Mouse (Mus musculus) heart, postnatal 36 days (tissue): ENCODE data around the gene Bmpr2. TPM values are rescaled to one million over a fixed set of nuclear protein-coding genes. Genes with fewer than 3 reads are reported as not detected.
"Not testable (repeated sequence)": the region's sequence is repeated elsewhere in the genome, so short reads cannot be mapped to it uniquely, and the experiment has no call there.

Experiments
- DNase-seq, 2 experiments: peaks; one replicate each; pipeline ENCODE4 v3.0.0; 2021 to 2022
- intact Hi-C: fragments of 180-260 bp; cut with DNase I; formaldehyde crosslinking; loops from one replicate; pipeline ENCODE4 v1.15.1; 2025
- total RNA-seq, 2 experiments: library from RNA; stranded (reverse); gene quantifications; 2 replicates each; pipeline ENCODE4 v1.2.3; 2021

The Bmpr2 gene
- total RNA-seq: 10 to 100 TPM; 46.1 to 46.3 TPM

GRCm38 (mm10) chr1:59763164-59763768 is at the start of gene Bmpr2:
TSS of gene Bmpr2 (plus strand) at chr1:59763400.
- intact Hi-C loops: loop anchor here (5.0 to 10.0 kb wide), 3 partner anchors 61 to 112 kb away; no protein-coding TSS in a partner anchor
- DNase-seq: peak; percentile 89 to 91

GRCm38 (mm10) chr1:59719900-59720299 is 43.3 kb upstream of the Bmpr2 start:
- DNase-seq: no peak
- intact Hi-C loops: no loop called here

- DNase-seq: no peak
Observed at GRCm38 (mm10) chr1:59725661-59726060, 37.5 kb upstream of the Bmpr2 start.

GRCm38 (mm10) chr1:59730106-59730505 is 33.1 kb upstream of the Bmpr2 start:
- intact Hi-C loops: no loop called here
- DNase-seq: no peak

More at GRCm38 (mm10) chr1:59725661-59726060, 37.5 kb upstream of the Bmpr2 start:
- intact Hi-C loops: no loop called here

- intact Hi-C loops: no loop called here
- no peak for DNase-seq
Observed at GRCm38 (mm10) chr1:59730737-59731136, 32.5 kb upstream of the Bmpr2 start.

GRCm38 (mm10) chr1:59734076-59734475 is 29.1 kb upstream of the Bmpr2 start:
- peak in 1 of 2 experiments; percentile 6 for DNase-seq
- intact Hi-C loops: no loop called here

- no peak for DNase-seq
- intact Hi-C loops: no loop called here
Observed at GRCm38 (mm10) chr1:59738768-59739414, 24.3 kb upstream of the Bmpr2 start.

- intact Hi-C loops: no loop called here
- peak; percentile 9 to 12 for DNase-seq
Observed at GRCm38 (mm10) chr1:59739577-59740354, 23.4 kb upstream of the Bmpr2 start.

- no peak for DNase-seq
- intact Hi-C loops: no loop called here
Observed at GRCm38 (mm10) chr1:59749047-59749446, 14.2 kb upstream of the Bmpr2 start.

- intact Hi-C loops, DNase-seq: not testable (repeated sequence)
Observed at GRCm38 (mm10) chr1:59749724-59750123, 13.5 kb upstream of the Bmpr2 start.

- DNase-seq: no peak
- intact Hi-C loops: no loop called here
Observed at GRCm38 (mm10) chr1:59755298-59755697, 7.9 kb upstream of the Bmpr2 start.

- intact Hi-C loops: no loop called here
- DNase-seq: no peak
Observed at GRCm38 (mm10) chr1:59758325-59758724, 4.9 kb upstream of the Bmpr2 start.

GRCm38 (mm10) chr1:59762208-59762607 is 992 bp upstream of the Bmpr2 start:
- intact Hi-C loops: loop anchor here (5.0 to 10.0 kb wide), 3 partner anchors 60 to 113 kb away; no protein-coding TSS in a partner anchor
- DNase-seq: no peak

GRCm38 (mm10) chr1:59762651-59763163 is 493 bp upstream of the Bmpr2 start:
- intact Hi-C loops: loop anchor here (5.0 to 10.0 kb wide), 3 partner anchors 60 to 112 kb away; no protein-coding TSS in a partner anchor
- no peak for DNase-seq

GRCm38 (mm10) chr1:59763781-59764251 is 616 bp downstream of the Bmpr2 start:
- intact Hi-C loops: loop anchor here (2.0 to 10.0 kb wide), 4 partner anchors 41 to 111 kb away; no protein-coding TSS in a partner anchor
- DNase-seq: peak; percentile 66 to 80

- DNase-seq: peak; percentile 59 to 73
- intact Hi-C loops: loop anchor here (2.0 to 10.0 kb wide), 4 partner anchors 40 to 110 kb away; no protein-coding TSS in a partner anchor
Observed at GRCm38 (mm10) chr1:59764407-59764971, 1.3 kb downstream of the Bmpr2 start.

GRCm38 (mm10) chr1:59765279-59765678 is 2.1 kb downstream of the Bmpr2 start:
- no peak for DNase-seq
- intact Hi-C loops: loop anchor here (2.0 to 10.0 kb wide), 2 partner anchors 40 to 110 kb away; no protein-coding TSS in a partner anchor

GRCm38 (mm10) chr1:59766626-59767025 is 3.4 kb downstream of the Bmpr2 start:
- intact Hi-C loops: loop anchor here (10.0 kb wide), 1 partner anchor 108 kb away; no protein-coding TSS in a partner anchor
- no peak for DNase-seq

- DNase-seq: peak in 1 of 2 experiments; percentile 14
- intact Hi-C loops: no loop called here
Observed at GRCm38 (mm10) chr1:59771871-59772270, 8.7 kb downstream of the Bmpr2 start.

GRCm38 (mm10) chr1:59781080-59781479 is 17.9 kb downstream of the Bmpr2 start:
- DNase-seq: no peak
- intact Hi-C loops: no loop called here
